Mouse (Mus musculus) cerebellum, postnatal 36 days (tissue): ENCODE data around the gene Krt88.
A peak's percentile ranks its signal among the peaks of the same experiment; 100 is the strongest.

ENCODE experiments used
- DNase-seq, 2 experiments: peaks; one replicate each; pipeline ENCODE4 v3.0.0; 2021 to 2022; ENCODE audit warnings: mixed read lengths in 2 of 2

Krt88 gene

GRCm38 (mm10) chr15:101447444-101447843 is at the start of gene Krt88:
Gene Krt88, plus strand, starts transcription at chr15:101447744.
- DNase-seq, result no peak

- no peak for DNase-seq
Measured at GRCm38 (mm10) chr15:101398269-101398668, 49.3 kb upstream of the Krt88 start.

GRCm38 (mm10) chr15:101410775-101411174 is 36.8 kb upstream of the Krt88 start, which contains the start of gene Krt7:
Gene Krt7, plus strand, starts transcription at chr15:101411043.
- DNase-seq, result no peak

GRCm38 (mm10) chr15:101412188-101412587 is 35.4 kb upstream of the Krt88 start:
- peak in 1 of 2 experiments; percentile 25 for DNase-seq

- DNase-seq, result no peak
Measured at GRCm38 (mm10) chr15:101413916-101414635, 33.5 kb upstream of the Krt88 start.

GRCm38 (mm10) chr15:101414807-101415565 is 32.6 kb upstream of the Krt88 start:
- peak; percentile 49 for DNase-seq

GRCm38 (mm10) chr15:101418950-101419349 is 28.6 kb upstream of the Krt88 start:
- no peak for DNase-seq

GRCm38 (mm10) chr15:101420903-101421302 is 26.6 kb upstream of the Krt88 start:
- DNase-seq, result no peak

GRCm38 (mm10) chr15:101424914-101425313 is 22.6 kb upstream of the Krt88 start:
- no peak for DNase-seq

GRCm38 (mm10) chr15:101436611-101437010 is 10.9 kb upstream of the Krt88 start:
- no peak for DNase-seq

- no peak for DNase-seq
Measured at GRCm38 (mm10) chr15:101438555-101438954, 9.0 kb upstream of the Krt88 start, which contains the start of gene Krt87. Gene Krt87, minus strand, starts transcription at chr15:101438804.

- no peak for DNase-seq
Measured at GRCm38 (mm10) chr15:101440837-101441236, 6.7 kb upstream of the Krt88 start.

GRCm38 (mm10) chr15:101446572-101446971 is 972 bp upstream of the Krt88 start:
- DNase-seq, result no peak

GRCm38 (mm10) chr15:101453093-101453736 is 5.7 kb downstream of the Krt88 start:
- DNase-seq, result peak; percentile 85 to 86

GRCm38 (mm10) chr15:101454774-101455173 is 7.2 kb downstream of the Krt88 start:
- no peak for DNase-seq

- no peak for DNase-seq
Measured at GRCm38 (mm10) chr15:101455292-101455691, 7.7 kb downstream of the Krt88 start.

- no peak for DNase-seq
Measured at GRCm38 (mm10) chr15:101455891-101456290, 8.3 kb downstream of the Krt88 start.

- no peak for DNase-seq
Measured at GRCm38 (mm10) chr15:101458361-101458930, 10.9 kb downstream of the Krt88 start.

- peak in 1 of 2 experiments; percentile 13 for DNase-seq
Measured at GRCm38 (mm10) chr15:101459283-101459682, 11.7 kb downstream of the Krt88 start.

- DNase-seq, result no peak
Measured at GRCm38 (mm10) chr15:101463651-101464050, 16.1 kb downstream of the Krt88 start, which contains the start of gene Krt81. Gene Krt81, minus strand, starts transcription at chr15:101463751.

GRCm38 (mm10) chr15:101469093-101469492 is 21.5 kb downstream of the Krt88 start:
- DNase-seq, result no peak

- no peak for DNase-seq
Measured at GRCm38 (mm10) chr15:101472952-101473528, 25.5 kb downstream of the Krt88 start, which contains the start of gene Krt86. Gene Krt86, plus strand, starts transcription at chr15:101473478.
